Mouse (Mus musculus) embryonic facial prominence, embryonic 14.5 days (tissue): ENCODE measurements around the gene Rdh11. TPM values are rescaled to one million over a fixed set of nuclear protein-coding genes. Genes with fewer than 3 reads are reported as not detected.

Source experiments
- ATAC-seq: fragments of 200-750 bp; cut with Nextera tagmentation; 2 replicates; pipeline ENCODE4 v1.8.0; 2017; ENCODE audit warnings: low read depth, moderate number of reproducible peaks, moderate TSS enrichment
- DNase-seq: peaks from one replicate; pipeline ENCODE4 v3.0.0-alpha.2; 2015; ENCODE audit warnings: low spot score
- H3K27ac ChIP-seq: fragments of 300-500 bp; sonication (generic); replicated peaks from 2 replicates; pipeline ENCODE4 v1.5.1; 2014; ENCODE audit warnings: low read depth, mild to moderate bottlenecking, low read length, moderate library complexity
- H3K27me3 ChIP-seq: fragments of 300-500 bp; sonication (generic); replicated peaks from 2 replicates; pipeline ENCODE4 v1.6.1; 2014; ENCODE audit warnings: low read length; ENCODE audit not compliant: control insufficient read depth, insufficient read depth
- H3K36me3 ChIP-seq: fragments of 300-500 bp; sonication (generic); 2 replicates; pipeline ENCODE4 v1.6.1; 2014; ENCODE audit warnings: low read length, mixed read lengths; ENCODE audit not compliant: control insufficient read depth, insufficient read depth
- H3K4me1 ChIP-seq: fragments of 300-500 bp; sonication (generic); 2 replicates; pipeline ENCODE4 v1.6.1; 2014; ENCODE audit warnings: antibody characterized with exemption, low read length; ENCODE audit not compliant: control insufficient read depth, insufficient read depth
- H3K4me2 ChIP-seq: fragments of 300-500 bp; sonication (generic); 2 replicates; pipeline ENCODE4 v1.6.1; 2014; ENCODE audit warnings: low read depth, mild to moderate bottlenecking, low read length, moderate library complexity, mixed read lengths
- H3K4me3 ChIP-seq: fragments of 300-500 bp; sonication (generic); 2 replicates; pipeline ENCODE4 v1.5.1; 2014; ENCODE audit warnings: low read depth, mild to moderate bottlenecking, low read length
- H3K9ac ChIP-seq: fragments of 300-500 bp; sonication (generic); 2 replicates; pipeline ENCODE4 v1.6.1; 2014; ENCODE audit warnings: low read depth, mild to moderate bottlenecking, low read length, moderate library complexity, mixed read lengths
- H3K9me3 ChIP-seq: fragments of 300-500 bp; sonication (generic); 2 replicates; pipeline ENCODE4 v1.6.1; 2016; ENCODE audit warnings: low read length; ENCODE audit not compliant: control insufficient read depth
- WGBS: fragments of 180-500 bp; shearing (Covaris S2); extraction: QIAGEN DNeasy Blood & Tissue Kit; methylation state at CpG from one replicate; pipeline ENCODE4 v1.1.7; 2014; 5-methylcytosine and 5-hydroxymethylcytosine counted together
- polyA plus RNA-seq: library from polyadenylated mRNA; unstranded; fragments of >200 nt; fragmentation: Nextera tagmentation; extraction: Ambion mirVana; gene quantifications from 2 replicates; pipeline ENCODE4 v1.2.1, GENCODE M21; 2014

Gene Rdh11
- polyA plus RNA-seq, 1 experiment from 2014 or later = 25.7 TPM

DNA sequence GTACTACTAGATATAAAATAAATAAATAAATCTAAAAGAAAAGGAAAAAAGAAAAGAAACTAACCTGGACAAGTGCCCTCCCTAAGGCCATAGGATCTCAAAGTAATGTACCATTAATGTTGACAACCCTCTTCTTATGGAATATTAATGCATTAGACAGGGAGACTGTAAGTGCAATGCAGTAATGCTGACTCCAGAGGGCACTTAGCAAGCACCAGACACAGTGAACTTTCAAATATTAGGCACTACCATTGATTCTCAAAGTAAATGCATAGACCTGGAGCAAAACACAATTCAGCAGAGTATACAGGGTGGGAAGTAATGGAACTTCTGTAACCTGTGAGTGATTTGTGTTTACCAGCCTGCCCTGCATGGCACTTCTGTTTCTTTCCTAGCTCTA is 22.9 kb downstream of the Rdh11 start:
- H3K9ac ChIP-seq = no peak overlapping the region
- H3K4me1 ChIP-seq = peaks cover 5% of the 10 kb centered on the region; the same call in 1 of the 2 replicates
- H3K27ac ChIP-seq = no peak overlapping the region
- H3K9me3 ChIP-seq = no peaks in the 10 kb centered on the region
- no peak overlapping the region for H3K4me3 ChIP-seq
- DNase-seq (no peak), ATAC-seq (no peak)
- no peaks in the 10 kb centered on the region for H3K27me3 ChIP-seq
- peaks cover 18% of the 10 kb centered on the region for H3K36me3 ChIP-seq
- H3K4me2 ChIP-seq = no peak overlapping the region

DNA sequence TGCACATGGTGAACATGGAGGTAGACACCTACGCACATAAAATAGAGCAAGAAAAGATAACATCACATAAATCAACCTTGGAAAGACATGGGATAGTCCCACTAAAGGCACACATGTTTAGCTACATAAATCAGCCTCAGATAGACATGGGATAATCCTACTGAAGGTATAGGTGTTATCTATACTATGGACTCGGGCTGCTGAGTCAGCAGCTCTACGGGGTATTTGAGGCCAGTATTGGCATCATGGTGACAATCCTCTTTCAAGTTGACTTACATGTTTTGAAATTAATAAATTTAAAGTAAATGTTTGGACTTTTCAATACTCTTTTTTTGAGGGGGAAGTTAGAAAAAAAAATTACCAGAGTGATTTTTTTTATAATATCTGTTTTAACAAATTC is 29.2 kb downstream of the Rdh11 start:
- H3K27ac ChIP-seq = no peak overlapping the region
- 94% methylated on average over 3 of the region's 3 CpGs for WGBS
- ATAC-seq (no peak), DNase-seq (no peak)
- no peak overlapping the region for H3K9ac ChIP-seq
- no peaks in the 10 kb centered on the region for H3K4me1 ChIP-seq
- no peaks in the 10 kb centered on the region for H3K9me3 ChIP-seq
- no peak overlapping the region for H3K4me3 ChIP-seq
- peaks cover 76% of the 10 kb centered on the region for H3K36me3 ChIP-seq
- H3K4me2 ChIP-seq = no peak overlapping the region
- no peaks in the 10 kb centered on the region for H3K27me3 ChIP-seq

DNA sequence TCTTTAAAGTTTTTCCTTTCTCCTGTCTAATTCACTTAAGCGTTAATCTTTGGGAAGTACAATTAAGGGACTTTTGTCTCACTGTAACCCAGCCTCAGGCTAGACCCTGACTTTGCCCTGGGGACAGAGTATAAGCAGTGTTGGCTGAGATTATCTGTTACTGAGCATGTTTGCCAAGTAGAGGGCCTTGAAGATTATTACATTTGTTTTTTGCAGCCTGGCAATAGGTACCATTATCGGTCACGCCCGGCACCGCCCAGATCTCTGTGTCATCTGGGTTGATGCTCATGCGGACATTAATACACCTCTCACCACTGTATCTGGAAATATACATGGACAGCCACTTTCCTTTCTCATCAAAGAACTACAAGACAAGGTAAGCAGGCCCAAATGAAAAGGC is 42.4 kb downstream of the Rdh11 start:
- peaks cover 18% of the 10 kb centered on the region for H3K36me3 ChIP-seq
- no peak overlapping the region for H3K4me2 ChIP-seq
- no peak for DNase-seq
- no peaks in the 10 kb centered on the region for H3K4me1 ChIP-seq
- H3K27ac ChIP-seq = no peak overlapping the region
- H3K9ac ChIP-seq = no peak overlapping the region
- no peaks in the 10 kb centered on the region for H3K9me3 ChIP-seq
- no peaks in the 10 kb centered on the region for H3K27me3 ChIP-seq
- 93% methylated on average over 6 of the region's 6 CpGs for WGBS
- no peak for ATAC-seq
- no peak overlapping the region for H3K4me3 ChIP-seq

DNA sequence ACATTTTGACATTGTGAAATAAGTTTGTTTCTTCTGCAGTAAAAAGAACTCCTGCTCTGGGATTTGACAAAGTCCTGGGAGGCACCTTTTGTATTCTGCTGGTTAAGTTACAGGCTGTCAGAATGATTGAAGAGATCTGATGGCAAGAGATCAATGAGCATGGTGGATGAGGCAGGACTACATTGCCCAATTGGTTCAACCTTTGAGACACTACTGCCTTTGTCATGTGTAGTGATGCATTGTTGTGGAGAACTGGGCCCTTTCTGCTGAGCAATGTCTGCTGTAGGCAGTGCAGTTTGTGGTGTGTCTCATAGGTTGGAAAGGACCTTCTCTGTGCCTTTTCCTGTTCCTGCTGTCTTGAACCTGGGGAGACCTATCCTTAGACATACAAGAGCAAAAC is 50.7 kb downstream of the Rdh11 start:
- H3K27me3 ChIP-seq = no peaks in the 10 kb centered on the region
- no peaks in the 10 kb centered on the region for H3K4me1 ChIP-seq
- no peak for ATAC-seq
- DNase-seq = no peak
- no peak overlapping the region for H3K27ac ChIP-seq
- no peaks in the 10 kb centered on the region for H3K9me3 ChIP-seq
- H3K9ac ChIP-seq = no peak overlapping the region
- no peak overlapping the region for H3K4me3 ChIP-seq
- H3K4me2 ChIP-seq = no peak overlapping the region
- H3K36me3 ChIP-seq = no peaks in the 10 kb centered on the region

DNA sequence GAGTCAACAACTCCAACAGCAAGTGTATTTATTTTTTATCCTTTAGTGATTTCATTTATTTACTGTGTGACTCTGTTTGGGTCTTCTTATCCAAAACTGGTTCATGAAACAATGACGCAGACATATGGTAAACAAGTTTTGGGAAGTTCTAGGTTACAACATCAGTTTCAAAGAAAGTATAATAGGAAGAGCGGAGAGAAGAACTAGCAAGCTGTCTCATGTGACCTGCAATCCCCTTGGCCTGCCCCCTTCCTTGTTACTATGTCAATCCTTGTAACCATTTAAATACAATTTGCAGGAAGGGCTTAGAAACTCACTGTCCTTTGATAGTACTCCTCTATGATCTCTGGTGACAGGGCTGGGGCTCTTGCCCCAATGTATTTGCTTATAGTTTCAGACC is 51.3 kb downstream of the Rdh11 start:
- 87% methylated on average over 2 of the region's 2 CpGs for WGBS
- Histone ChIP-seq H3K4me3 (no peak overlapping the region), H3K36me3 (no peaks in the 10 kb centered on the region), H3K9ac (no peak overlapping the region), H3K9me3 (no peaks in the 10 kb centered on the region), H3K4me1 (no peaks in the 10 kb centered on the region), H3K4me2 (no peak overlapping the region), H3K27me3 (no peaks in the 10 kb centered on the region), H3K27ac (no peak overlapping the region)
- no peak for ATAC-seq
- DNase-seq = no peak

DNA sequence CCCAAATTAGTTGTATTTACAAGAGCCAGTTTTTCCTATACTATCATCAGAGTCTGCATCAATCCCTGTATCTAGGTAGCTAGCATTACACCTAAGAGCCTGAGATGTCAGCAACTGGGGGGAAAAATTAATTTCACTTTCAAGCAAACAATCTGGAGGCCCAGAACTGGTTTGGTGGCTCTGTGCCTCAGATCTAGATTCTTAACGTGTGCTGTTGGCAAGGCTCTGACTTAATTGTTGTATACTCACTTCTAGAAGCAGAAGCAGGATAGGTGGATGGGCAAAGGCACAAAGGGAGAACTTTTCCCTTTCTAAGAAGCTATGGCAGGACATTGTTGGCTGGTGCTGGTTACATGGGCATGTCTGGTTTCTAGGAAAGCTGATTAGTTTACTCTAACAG is 52.7 kb downstream of the Rdh11 start:
- ATAC-seq = no peak
- H3K27ac ChIP-seq = no peak overlapping the region
- H3K4me2 ChIP-seq = no peak overlapping the region
- no peak overlapping the region for H3K9ac ChIP-seq
- H3K4me3 ChIP-seq = no peak overlapping the region
- H3K9me3 ChIP-seq = no peaks in the 10 kb centered on the region
- peak; percentile 26 for DNase-seq
- no peaks in the 10 kb centered on the region for H3K4me1 ChIP-seq
- no peaks in the 10 kb centered on the region for H3K27me3 ChIP-seq
- 38% methylated on average over 1 of the region's 1 CpGs for WGBS
- H3K36me3 ChIP-seq = no peaks in the 10 kb centered on the region

DNA sequence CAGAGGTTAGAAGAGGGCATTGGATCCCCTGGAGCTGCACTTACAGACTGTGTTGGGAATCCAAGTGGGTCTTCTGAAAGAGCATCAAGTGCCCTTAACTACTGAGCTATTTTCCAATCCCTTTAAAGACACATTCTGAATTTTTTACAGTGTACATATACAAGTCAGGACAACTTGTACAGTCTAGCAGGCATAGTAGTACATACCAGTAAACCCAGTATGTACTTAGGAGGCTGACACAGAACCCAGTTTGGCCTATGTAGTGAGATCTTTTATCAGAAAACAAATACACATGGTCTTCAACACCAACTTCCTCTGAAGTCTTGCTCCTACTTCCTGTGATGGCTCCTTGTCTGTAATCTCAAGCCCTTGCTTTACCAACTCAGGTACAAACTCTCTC is 53.1 kb downstream of the Rdh11 start:
- Histone ChIP-seq H3K36me3 (no peaks in the 10 kb centered on the region), H3K4me1 (no peaks in the 10 kb centered on the region), H3K27ac (no peak overlapping the region), H3K4me2 (no peak overlapping the region), H3K9me3 (no peaks in the 10 kb centered on the region), H3K27me3 (no peaks in the 10 kb centered on the region), H3K4me3 (no peak overlapping the region), H3K9ac (no peak overlapping the region)
- DNase-seq = no peak
- no peak for ATAC-seq

DNA sequence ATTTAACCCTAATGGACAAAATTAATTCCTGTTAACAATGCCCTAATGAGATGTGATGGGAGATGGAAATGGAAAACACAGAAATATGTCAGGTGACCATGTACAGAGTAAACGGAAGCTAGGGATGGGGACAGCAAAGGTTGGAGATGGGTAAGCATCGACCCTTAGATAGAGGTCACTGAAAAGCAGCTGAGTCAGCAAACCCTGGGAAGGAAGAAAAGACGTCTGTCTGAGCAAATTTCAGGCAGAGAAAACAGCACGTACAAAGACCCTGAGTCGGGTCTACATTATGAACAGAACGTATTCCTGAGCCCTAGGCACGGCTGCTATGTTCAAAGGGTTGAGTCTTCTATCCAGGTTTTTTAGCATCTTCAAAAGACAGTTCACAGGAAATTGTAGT is 55.1 kb downstream of the Rdh11 start:
- no peak overlapping the region for H3K27ac ChIP-seq
- WGBS = 53% methylated on average over 7 of the region's 7 CpGs
- ATAC-seq = no peak
- no peaks in the 10 kb centered on the region for H3K9me3 ChIP-seq
- no peak overlapping the region for H3K4me2 ChIP-seq
- no peak overlapping the region for H3K9ac ChIP-seq
- no peaks in the 10 kb centered on the region for H3K36me3 ChIP-seq
- no peak for DNase-seq
- peaks cover 15% of the 10 kb centered on the region for H3K27me3 ChIP-seq
- H3K4me1 ChIP-seq = no peaks in the 10 kb centered on the region
- H3K4me3 ChIP-seq = no peak overlapping the region

DNA sequence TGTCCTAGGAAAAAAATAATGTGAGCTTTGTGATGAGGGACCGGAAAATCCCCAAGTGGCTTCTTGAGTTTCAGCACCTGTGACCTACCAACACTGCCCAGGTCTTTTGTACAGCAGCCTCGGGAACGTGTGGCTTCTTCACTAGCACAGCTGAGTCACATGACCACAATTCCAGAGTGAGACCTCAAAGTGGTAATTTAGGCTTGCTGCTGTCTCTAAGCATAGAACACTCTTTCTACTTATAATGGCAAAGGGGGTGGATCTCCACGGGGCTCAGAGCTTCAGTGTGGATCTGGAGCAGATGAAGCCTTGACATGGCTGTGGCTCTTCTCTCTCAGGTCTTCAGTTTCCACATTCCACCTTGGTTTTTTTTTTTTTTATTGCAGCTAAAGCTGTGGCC is 57.0 kb downstream of the Rdh11 start:
- Histone ChIP-seq H3K9me3 (no peaks in the 10 kb centered on the region), H3K27me3 (peaks cover 34% of the 10 kb centered on the region), H3K4me2 (no peak overlapping the region), H3K27ac (no peak overlapping the region), H3K36me3 (no peaks in the 10 kb centered on the region), H3K4me1 (no peaks in the 10 kb centered on the region), H3K4me3 (no peak overlapping the region), H3K9ac (no peak overlapping the region)
- WGBS = 24% methylated on average over 4 of the region's 4 CpGs
- ATAC-seq (peak; percentile 21; the same call in 1 of the 2 replicates), DNase-seq (peak; percentile 20)
